Mouse (Mus musculus): ENCODE data around the gene Rplp2.

The Rplp2 gene

DNA sequence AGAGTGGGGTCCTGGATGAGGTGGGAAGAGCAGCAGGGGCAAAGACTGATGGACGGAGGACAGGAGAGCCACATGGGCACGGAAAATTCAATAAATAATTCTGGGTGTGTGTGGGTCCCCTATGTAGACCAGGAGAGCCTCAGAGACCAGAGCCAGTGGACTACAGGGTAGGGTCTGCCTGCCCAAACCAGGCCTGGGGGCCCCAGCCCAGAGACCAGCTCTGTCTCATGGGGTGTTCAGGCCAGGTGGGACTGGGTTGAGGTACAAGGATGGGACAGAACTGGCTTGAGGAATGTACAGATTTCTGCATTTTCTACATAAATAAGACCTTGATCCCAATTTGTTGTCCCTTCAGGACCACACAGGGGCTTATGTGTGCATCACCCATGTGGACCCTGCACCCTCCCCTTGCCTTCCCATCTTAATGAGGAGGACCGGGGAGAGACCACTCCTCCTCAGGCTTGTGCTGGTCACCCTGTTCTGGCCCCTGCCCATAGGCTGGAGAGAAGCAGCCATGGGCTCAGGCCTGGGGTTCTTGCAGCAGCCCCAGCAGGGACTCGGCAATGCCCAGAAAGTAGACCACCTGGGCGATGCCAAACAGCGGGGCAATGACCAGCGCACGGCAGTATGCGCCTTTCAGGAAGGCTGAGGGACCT is 16.5 kb upstream of the Rplp2 start:
- DNase-seq (ENCODE audit: inconsistent ontology term) = no peak

DNA sequence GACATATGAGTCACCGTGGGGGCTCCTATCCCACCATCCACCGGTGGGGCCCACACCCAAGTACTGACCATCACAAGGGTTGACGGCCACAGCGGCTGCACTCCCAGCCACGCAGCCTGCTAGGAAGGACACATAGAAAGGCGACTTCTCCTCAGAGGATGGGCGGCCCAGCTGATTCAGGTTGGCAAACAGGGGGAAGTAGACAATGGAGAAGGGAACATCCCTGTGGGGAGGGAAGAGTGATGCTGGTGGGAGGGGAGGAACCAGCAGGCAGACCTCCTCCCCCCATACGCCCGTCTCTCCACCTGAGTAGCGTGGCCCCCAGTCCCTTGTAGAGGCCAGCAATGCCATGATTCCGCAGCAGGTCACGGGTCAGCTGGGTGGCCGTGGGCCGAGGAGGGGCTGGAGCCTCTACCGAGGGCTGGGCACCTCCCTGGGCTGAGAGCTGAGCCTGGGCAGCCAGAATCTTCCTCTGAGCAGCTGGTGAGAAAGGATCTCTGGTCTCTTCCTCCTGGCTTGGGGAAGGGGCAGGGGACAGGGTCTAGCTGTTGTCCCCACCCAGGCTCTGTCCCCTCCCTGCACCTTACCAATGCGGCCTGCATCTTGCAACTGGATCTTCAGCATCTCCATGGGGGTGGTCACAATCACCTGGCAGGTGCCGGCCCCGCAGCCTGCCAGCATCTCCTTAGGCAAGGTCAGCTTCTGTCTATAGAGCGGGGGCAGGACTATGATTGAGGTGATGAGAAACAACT is 15.6 kb upstream of the Rplp2 start:
- DNase-seq (ENCODE audit: inconsistent ontology term) = no peak

- DNase-seq (ENCODE audit: inconsistent ontology term) = no peak
Measured at GRCm38 (mm10) chr7:141432186-141432611, 15.0 kb upstream of the Rplp2 start.

DNA sequence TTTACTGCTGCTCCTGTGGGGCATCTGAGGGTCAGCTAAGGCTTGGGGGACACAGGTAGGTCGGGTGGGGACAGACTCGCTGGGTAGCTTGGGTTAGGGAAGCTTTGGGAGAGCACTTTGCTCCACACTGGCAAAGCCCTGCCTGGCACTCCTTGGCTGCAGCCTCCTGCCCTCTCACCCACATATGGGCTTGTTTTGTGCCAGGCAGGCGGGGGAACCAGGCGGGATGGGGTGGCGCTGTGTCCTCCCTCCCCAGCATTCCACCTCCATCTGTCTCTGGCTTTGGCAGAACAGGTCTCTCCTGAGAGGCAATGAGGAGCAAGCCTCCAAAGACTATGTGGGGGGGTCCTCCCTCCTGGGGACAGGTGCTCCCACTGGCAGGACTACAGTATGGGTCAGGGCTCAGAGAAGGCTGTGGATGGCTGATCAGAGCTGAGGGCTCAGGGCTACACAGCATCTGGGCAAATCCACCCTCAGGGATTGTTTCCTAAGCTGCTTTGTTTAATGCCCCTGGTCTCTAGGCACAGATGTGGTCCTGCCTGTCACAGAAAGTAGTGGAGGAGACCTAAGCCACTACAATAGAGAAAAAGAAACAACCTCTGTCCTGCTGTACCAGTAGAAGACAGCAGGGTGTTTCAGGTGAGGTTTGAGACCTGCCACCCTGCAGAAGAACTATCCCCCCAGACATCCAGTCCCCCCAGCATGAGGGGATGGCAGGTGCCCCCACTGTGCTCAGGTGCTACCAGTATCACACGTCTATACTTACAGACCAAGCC is 14.2 kb upstream of the Rplp2 start:
- DNase-seq (ENCODE audit: inconsistent ontology term) = no peak

DNA sequence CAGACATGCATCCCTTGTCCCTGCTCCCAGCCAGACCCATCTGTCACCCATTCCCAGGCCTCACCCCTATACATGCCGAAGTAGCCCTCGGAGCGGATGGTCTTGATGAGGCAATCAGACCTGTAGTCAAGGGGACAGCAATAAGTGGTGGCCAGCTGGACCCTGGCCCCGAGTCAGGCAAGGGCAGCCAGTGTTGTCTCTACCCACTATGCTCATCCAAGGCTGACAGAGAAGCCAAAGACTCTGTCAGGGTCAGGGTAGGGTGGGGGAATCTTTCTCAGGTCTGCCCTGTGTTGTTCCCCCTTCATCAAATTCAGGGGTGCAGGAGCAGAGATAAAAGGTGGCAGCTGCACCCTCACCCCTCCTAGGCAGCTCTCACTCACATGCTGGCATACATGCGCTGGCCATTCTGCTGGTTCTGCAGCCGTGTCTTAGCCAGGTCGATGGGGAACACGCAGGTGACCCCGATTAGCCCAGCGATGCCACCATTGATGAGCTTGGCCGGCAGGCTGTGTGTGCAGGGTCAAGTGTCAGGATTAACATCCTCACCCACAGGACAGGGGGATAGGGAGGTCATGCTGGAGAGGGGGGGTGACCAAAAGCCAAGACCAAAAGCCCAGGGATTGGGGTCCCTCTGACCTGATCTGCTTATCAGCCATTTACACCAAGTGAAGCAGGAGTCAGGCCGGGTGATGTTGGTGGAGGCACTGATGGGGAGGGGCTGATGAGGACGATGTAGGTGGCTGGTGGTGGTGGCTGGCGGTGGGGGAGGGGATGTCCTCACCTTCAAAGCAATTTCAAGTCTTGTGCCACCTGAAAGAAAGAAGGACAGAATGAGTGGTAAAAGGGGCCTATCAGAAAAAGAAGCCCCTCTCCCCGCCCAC is 13.4 kb upstream of the Rplp2 start:
- DNase-seq (ENCODE audit: inconsistent ontology term) = no peak

DNA sequence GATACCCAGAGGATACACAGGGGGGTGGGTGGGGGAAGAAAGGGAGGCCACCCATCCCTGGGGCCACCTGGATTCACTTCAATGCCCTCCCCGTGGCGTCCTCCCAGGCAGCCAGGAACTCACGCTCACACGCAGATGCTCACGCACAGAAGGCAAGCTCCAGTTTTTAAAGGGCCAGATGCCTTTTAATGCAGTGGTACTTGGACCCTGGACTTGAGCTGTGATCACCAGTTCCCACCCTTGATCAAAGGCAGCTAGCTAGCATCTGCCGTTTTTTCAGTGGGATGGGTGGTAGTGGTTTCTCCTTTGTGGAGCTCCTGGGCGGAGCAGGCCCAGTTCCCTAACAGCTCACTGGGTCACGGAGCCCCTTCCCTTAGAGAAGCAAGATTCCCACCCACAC is 12.7 kb upstream of the Rplp2 start:
- peak; percentile 43 for DNase-seq (ENCODE audit: inconsistent ontology term)

- DNase-seq (ENCODE audit: inconsistent ontology term) = peak; percentile 75
Measured at GRCm38 (mm10) chr7:141435129-141435855, 11.9 kb upstream of the Rplp2 start.

DNA sequence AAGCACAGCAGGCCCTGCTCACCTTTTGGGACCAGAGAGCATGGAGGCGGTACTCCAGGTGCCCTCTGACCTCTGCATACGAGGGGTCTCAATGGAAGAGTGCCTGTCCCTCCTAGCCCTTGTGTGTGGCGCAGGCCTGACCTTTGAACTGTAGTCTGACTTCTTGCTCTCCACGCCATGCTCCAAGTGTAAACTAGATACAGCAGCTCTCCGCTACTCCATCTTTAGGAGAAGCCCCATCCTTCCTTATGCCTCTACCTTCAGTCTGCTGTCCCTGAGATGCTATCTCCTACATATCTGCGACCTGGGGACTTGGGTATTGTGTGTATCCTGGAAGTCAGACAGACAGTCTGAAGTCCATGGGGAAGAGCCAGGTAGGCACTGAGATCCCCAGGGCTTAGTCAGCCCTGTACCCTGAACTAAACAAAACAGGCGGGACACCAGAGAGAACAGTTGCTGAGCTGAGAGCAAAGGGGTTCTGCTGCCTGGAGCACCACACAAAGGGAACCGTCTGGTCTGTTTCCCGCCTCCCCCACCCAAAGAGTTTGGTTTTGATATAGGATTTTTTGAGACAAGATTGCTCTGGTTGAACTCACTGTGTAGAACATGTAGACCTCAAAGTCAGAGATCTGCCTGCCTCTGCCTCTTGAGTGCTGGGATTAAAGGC is 11.2 kb upstream of the Rplp2 start:
- no peak for DNase-seq (ENCODE audit: inconsistent ontology term)

GRCm38 (mm10) chr7:141436523-141436892 is 10.7 kb upstream of the Rplp2 start:
- DNase-seq (ENCODE audit: inconsistent ontology term) = no peak

- DNase-seq (ENCODE audit: inconsistent ontology term) = peak; percentile 89
Measured at GRCm38 (mm10) chr7:141437178-141438120, 9.7 kb upstream of the Rplp2 start, which contains the start of gene Slc25a22. TSS of gene Slc25a22 (minus strand) at chr7:141437892.

GRCm38 (mm10) chr7:141438201-141438968 is 8.8 kb upstream of the Rplp2 start:
- no peak for DNase-seq (ENCODE audit: inconsistent ontology term)

GRCm38 (mm10) chr7:141439140-141439679 is 8.0 kb upstream of the Rplp2 start:
- no peak for DNase-seq (ENCODE audit: inconsistent ontology term)

DNA sequence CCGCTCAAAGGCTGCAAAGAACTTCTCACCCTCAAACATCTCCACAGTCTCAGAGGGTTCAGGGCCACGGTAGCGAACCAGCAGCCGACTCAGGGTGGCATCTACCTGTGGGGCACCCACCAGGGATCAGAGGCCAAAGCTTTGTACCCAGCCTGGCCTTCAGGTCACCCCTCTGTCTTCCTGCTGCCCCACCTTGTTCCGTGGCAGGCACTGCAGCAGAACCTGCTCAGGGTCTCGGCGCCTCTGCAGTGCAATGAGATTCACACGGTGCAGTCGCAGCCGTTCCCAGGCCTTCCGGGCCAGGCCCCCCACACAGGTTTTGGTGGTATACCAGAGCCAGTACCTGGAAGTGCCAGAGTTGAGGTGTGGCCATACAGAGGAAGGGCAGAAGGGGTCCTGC is 7.4 kb upstream of the Rplp2 start:
- DNase-seq (ENCODE audit: inconsistent ontology term) = no peak

GRCm38 (mm10) chr7:141440613-141441012 is 6.6 kb upstream of the Rplp2 start:
- peak; percentile 75 for DNase-seq (ENCODE audit: inconsistent ontology term)

DNA sequence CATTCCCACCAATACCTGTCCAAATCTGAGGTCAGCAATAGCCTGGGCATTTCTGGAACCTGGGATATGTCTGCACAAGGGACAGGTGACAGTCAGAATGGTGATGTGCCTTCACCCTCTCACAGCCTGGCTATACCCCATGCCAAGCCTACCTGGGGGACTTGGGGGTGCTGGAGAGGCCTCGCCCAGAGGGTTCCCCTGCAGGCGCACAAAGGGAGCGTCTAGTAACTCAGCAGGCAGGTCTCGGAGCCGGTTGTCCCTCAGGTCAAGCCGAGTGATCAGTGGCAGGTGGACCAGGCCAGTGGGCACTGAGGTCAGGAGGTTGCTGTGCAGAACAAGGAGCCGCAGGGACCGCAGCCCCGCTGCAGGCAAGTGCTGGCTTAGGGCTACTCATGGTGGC is 5.7 kb upstream of the Rplp2 start:
- no peak for DNase-seq (ENCODE audit: inconsistent ontology term)

DNA sequence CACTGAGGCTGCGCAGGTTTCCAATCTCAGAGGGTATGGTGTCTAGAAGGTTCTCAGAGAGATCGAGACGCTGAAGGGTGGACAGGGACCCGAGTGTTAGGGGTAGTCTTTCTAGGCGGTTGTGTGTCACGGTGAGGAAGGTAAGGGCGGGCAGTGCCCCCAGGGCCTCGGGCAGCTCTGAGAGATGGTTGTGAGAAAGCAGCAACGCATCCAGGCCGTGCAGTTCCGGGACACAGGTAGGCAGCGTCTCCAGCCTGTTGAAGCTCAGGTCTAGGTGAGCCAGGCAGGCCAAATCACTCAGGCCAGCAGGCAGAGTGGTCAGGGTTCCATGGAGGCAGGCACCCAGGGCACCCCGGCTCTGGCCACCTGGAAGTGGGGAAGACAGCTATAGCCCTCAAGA is 5.0 kb upstream of the Rplp2 start:
- DNase-seq (ENCODE audit: inconsistent ontology term) = no peak

DNA sequence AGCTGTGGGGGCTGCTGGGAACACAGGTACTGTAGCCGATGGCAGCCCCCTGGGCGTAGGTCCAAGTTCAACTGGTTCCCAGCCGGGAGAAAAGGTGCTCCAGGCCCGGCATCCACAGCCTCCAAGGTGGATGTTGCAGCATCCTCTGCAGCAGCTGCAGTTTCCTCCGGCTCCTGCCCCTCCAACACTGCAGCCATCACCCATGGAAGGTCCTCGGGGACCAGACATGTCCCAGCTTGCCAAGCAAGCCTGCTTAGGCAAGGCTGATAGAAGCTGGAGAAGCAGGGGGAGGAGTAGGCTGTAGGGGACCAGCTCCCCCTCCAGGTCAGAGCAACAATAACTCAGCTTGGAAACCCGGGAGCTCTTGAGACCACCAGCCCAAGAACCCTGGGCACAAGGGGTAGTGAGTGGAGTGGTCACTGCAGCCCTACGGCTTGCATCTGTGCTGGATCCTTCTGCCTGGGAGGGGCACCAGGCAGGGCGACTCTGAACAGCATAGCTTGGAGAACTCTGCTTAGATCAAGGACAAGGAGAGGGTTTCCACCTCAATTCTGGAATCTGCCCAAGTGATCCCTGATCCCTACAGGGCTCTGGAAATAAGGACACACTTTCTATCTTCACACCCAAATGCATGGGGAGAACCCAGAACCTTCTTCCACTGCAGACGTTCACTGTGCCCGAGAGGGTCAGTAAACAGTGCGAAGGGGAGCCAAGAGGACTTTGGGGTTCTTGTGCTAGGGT is 3.9 kb upstream of the Rplp2 start:
- peak; percentile 69 for DNase-seq (ENCODE audit: inconsistent ontology term)

Measured in Muller cell, postnatal 12 days (primary cell).